Mouse (Mus musculus) ES-CJ7 (cell line): Measurements from ENCODE around the gene Atrn.

Source experiments
- DNase-seq: peaks from one replicate; pipeline ENCODE4 v3.0.0; 2011; ENCODE audit warnings: low read depth, low spot score

The Atrn gene

DNA sequence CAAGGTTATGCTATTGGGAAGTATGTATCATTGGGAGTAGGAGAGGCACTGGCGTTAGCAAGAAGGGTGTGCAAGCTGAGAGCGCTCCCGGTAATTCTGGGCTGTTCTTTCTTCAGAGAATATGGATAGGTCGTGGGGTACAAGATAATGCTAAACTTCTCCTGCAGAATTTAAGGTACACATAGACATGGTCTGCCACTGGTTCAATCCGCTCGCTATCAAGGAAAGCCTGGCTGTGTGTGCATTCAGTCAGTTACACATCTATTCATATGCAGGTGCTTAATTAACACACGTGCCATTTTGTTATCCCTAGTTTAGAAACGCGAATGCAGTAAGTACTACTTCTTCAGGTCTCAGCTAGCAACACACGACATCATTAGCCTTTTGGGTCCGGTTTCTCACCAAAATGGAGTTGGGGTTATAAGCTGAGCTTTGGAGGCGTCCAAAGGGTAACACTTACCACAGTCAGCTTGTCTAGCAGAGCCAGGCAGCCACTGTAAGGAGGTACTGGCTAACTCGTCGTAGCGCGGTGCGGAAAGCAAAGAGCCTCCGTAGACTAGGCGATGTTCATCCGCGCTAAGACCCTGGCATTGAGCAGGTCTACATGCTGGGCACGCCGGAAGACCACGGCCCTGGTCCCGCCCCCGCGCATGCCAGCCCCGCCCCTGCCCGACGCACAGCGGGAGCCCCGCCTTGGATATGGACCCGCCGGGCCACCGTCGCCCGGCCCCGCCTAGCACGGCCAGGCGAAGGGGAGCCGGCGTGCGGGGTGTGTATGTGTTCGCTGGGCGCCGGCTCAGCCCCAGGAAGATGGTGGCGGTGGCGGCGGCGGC lies at the start of gene Atrn, which contains the start of gene 4930402H24Rik:
TSS of gene Atrn (plus strand) at position 745 of the 833 bp plus-strand sequence.
TSS of gene 4930402H24Rik (minus strand) at position 656 of the 833 bp plus-strand sequence.
- DNase-seq, result peak; percentile 85

GRCm38 (mm10) chr2:130862091-130862490 lies 44.2 kb upstream of the Atrn start:
- no peak for DNase-seq

DNA sequence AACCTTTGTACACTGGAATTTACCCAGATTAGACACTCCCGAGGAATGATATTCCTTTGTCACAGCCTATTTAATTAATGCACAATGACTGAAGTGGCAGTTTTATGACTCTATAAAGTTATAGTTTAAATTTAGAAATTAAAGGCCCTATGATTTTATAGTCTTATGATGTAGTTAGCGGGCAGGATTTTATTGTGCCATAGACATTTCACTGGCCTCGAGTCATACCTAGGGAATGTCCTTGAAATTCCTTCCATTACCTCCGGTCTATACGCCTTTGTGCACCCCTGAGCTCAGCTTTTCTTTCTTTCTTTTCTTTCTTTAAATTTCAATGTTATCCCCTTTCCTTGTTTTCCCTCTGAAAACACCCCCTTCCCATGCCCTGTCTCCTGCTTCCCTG lies 35.4 kb upstream of the Atrn start:
- DNase-seq, result no peak

- no peak for DNase-seq
Measured at GRCm38 (mm10) chr2:130877376-130877775, 28.9 kb upstream of the Atrn start.

DNA sequence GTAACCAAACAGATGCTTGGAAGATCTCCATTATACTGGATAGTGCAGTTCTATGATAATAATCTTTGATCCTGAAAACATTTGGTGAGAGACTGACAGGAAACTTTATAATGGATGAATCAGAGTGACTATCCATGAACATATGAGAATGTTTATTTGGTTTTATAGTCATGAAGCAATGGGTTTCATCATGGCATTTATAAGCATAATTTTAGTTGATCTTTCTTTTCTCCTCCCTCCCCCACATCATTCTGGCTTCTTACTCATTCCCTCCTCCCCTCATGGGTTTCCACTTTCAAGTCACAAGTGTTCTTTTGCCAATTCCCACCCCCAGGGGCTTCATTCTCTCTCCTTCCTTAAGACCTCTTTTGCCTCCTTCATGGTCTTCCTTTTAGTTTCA lies 19.3 kb upstream of the Atrn start:
- no peak for DNase-seq

DNA sequence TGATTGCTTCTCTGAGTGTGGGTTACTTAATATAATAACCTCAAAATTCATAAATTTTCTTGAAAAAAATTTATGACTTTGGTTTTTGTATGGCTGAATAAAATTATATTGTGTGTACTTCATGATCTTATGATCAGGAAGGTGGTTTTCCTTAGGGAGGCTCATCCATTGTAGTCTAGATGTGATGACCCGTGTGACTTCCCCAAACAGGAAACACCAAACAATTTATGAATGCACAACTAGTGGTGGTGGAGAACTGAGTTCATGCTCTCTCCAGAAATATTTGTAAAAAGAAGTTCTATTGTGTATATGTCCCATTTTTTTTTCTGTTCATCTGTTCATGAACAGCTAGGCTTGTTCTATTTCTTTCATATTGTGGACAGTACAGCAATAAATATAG lies 18.8 kb upstream of the Atrn start:
- no peak for DNase-seq

DNA sequence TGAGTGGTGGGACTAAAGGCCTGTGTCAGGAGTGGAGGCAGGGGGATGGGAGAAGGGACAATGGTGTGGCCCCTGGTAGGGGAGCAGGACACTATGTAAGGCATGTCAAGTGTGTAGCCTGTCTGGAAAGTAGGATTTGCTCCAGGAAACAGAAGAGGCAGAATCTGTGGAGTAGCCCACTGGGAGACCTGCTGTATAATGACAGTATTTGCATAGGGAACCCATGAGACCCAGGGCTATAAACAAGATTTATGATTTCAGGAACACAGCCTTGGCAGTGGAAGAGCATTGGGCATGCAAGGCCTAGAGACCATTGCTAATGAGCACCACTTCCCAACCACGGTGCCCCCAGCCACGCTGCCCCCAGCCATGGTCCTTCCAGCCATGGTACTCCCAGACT lies 9.4 kb upstream of the Atrn start:
- DNase-seq, result no peak

DNA sequence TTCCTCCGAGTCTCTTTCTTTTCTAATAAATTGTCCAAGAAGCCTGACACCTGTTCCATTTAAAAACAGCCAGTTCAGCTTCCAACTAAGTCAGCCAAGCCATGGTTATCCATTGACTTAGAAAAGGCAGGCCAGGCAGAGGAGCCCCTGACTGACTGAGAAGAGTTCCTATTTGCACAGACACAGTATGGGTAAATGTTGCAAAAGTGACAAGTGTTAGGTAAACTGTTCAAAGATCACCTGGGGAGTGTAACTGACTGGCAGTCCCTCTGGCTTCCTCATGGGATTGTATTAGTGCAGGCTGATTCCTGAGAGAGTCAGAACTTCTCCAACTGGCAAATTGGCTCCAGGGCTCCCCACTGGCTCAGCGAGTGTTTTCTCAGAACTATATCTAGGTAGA lies 8.4 kb upstream of the Atrn start:
- DNase-seq, result no peak

DNA sequence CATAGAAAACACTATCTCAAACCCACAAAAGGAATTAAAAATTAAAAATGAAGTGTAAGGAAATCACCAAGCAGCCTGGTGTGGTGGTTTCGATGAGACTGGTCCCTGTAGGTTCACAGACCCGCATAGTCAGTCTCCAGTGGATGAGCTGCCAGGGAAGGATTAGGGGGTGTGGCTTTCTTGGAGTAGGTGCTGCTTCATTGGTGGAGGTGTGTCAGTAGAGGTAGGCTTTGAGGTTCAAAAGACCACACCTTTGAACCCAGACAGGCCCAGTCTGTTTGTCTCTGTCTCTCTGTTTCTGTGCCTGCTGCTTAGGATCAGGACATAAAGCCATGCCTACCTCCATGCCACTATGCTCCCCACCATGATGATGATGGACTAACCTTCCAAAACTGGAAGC lies 7.5 kb upstream of the Atrn start:
- no peak for DNase-seq

DNA sequence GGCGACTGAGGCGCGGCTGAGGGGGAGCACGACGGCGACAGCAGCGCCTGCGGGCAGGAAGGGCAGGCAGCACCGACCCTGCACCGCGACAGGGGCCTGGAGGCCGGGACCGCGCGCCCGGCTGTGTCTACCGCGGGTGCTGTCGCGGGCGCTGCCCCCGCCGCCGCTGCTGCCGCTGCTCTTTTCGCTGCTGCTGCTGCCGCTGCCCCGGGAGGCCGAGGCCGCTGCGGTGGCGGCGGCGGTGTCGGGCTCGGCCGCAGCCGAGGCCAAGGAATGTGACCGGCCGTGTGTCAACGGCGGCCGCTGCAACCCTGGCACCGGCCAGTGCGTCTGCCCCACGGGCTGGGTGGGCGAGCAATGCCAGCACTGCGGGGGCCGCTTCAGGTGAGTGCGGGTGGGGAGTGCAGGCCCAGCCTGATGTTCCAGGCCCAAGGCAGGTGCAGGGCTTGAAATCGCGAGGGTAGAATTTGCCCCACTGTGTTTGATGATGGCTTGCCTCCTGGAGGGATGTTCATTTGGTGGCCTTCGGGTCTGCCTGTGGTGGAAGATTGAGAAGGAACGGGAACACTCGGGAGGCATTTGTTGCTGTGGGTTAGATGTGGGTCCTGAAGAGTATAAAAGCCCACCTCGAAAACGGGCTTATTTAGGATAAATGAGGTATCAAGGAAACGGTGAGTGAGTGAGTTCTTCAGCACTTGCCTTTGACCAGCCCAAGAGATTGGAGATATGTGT lies 455 bp downstream of the Atrn start:
- DNase-seq, result peak; percentile 21

GRCm38 (mm10) chr2:130911691-130912090 lies 5.4 kb downstream of the Atrn start:
- no peak for DNase-seq

DNA sequence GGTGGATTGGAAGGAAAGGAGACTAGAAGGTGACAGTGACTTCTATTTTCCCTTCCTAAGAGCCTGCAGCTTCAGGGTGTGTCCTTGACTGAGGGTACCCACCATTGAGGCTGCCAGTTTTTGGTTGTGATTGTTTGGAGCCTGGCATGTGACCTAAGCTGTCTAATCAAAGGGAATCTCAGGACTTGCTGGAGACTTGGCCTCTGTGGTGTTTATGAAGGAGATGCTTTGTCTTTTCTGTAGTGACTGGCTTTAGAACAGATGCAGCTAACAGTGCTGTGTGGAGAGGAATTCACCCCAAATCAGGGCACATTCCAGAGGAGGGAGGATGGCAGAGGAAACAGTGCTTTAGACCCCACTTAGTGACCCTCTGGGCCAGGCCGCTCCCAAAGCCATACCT lies 8.6 kb downstream of the Atrn start:
- no peak for DNase-seq

GRCm38 (mm10) chr2:130916521-130917147 lies 10.3 kb downstream of the Atrn start:
- DNase-seq, result no peak

DNA sequence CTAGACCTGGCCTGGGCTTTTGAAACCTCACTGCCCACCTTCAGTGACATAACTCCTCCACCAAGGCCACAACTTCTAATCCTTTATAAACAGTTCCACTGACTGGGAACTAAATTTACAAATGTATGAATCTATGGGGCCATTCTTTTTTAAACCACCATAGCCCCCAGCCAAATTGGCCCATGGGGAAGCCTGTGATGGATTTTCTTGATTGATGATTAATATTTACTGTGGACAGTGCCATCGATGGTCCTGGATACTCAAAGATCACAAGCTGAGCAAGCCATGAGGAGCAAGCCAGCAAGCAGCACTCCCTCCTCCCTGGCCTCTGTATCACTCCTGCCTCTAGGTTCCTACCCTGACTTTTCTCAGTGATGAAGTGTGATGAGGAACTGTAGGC lies 11.4 kb downstream of the Atrn start:
- DNase-seq, result no peak

DNA sequence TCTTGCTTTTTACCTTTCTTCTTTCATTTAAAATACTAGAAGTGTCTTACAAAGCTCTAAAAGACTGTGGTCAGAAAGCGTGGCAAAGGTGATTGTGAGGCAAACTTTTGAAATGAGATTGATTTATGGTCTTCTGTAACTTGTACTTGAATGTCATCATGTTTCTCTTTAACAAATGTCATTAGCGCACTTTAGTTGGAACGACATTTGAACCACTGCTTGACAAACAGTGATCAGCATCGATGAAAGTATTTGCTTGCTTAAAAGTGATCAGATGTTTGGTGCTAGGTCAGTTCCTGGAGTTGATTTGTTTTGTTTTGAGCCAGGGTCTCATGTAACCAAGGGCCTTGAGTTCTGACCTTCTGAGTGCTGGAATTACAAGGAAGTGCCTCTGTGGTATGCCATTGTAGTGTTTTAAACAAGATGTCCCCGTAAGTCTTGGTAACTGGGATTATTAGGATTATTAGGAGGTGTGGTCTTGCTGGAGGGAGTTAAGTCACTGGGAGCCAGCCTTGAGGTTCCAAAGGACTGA lies 12.8 kb downstream of the Atrn start:
- no peak for DNase-seq

DNA sequence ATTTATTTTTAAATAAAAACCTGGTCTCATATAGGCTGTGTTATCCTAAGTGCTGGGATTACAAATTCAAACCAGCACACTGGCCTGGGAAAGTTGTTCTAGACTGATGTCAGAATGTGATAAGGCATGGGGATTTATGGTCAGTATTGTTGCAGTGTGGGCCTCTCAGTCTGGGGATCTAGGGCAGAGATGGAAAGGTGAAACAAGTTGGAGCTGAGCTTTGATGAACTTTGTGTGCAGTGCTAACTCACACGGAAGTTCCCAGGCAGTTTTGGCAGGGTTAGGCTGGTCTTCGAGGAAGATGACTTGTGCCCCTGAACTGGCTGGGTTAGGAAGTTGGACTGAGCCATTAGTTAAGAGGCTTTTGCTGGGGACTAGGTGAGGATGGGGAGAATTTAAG lies 18.7 kb downstream of the Atrn start:
- DNase-seq, result no peak

- DNase-seq, result no peak
Measured at GRCm38 (mm10) chr2:130928031-130928430, 21.7 kb downstream of the Atrn start.

DNA sequence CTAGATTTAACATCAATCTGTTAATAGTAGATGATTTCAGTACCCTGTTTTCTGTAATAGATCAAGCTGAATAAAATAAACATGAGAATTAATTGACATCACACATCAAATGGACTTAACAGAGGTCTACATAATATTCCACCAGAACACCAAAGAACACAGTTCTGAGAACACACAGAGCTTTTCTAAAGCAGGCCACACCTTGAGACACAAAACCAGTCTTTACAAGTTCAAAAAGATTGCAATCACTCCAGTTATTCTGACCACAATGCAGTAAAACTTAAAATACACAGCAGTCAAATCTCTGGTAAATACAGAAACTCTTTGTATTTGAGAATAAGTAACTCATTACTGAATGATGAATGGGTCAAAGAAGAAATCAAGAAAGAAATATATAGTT lies 22.2 kb downstream of the Atrn start:
- DNase-seq, result no peak

DNA sequence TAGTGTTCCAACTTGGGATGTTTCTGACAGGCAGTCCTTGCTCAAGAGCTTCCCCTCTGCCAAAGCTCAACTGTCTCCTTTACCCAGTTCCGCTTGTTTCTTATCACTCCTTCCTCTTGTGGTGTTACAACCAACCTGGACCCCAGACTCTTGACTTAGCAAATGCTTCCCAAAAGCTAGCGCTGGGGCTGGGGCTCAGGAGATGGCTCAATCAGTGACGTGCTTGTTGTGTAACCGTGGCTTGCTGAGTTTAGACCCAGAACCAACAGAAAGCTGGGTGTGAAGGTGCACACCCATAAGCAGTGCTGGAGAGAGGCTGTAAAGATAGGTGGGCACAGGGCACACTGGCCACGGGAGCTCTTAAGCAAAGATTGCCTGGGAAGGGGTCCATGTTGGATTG lies 23.7 kb downstream of the Atrn start:
- DNase-seq, result no peak

DNA sequence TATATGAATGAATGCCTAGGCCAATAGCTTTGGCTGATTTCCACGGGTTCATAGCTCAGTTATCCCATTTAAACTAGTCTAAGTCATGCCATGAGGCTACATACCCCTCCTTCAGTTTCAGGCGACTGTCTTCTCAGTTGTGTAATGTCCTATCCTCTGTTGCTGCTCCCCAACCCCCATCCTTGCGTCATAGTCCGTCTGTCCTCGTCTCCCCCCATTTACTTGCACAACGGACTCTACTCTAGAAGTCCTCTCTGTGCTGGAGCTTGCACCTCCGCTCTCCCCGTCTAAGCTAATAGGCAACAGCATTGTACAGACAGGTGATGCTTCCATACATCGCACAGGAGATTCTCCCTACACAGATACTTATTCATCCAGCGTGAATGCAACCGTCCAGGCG lies 26.6 kb downstream of the Atrn start:
- DNase-seq, result no peak

DNA sequence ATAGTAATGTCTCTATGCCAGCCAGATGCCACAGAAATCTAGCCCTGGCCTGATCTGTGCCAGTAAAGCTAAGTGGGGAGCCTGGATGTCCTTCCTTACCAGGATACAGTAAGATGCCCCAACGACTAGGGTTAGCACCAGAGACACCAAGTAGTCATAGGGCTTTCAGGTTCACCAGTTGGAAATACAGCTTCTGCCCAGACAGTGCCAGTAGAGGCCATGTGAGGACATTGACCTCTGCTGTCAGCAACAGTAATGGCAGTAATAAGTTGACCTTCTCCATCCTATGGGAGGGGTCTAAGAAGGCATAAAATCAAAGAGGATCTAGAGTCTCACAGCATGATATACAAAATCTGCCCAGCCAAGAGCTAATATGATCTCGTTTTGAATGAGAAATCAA lies 43.5 kb downstream of the Atrn start:
- DNase-seq, result no peak

DNA sequence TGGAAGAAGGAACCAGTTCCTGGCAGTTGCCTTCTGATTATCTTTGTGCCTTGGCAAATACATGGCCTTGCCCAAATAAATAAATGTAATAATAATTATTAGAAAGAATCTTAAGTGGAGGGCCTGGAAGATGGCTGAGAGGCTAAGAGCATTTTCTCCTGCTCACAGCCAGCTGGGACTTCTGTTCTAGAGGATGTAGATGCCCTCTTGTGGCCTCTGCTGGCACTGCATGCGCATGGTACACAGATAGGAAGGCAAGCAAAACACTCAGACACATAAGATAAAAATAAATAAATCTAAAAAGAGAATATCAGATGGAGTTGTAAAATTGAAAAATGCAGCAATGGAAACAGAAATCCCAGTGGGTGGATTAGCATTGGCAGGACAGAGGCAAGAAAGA lies 44.3 kb downstream of the Atrn start:
- peak; percentile 71 for DNase-seq
